Mouse (Mus musculus): ENCODE measurements around the gene Gkn2.
A peak's percentile ranks its signal among the peaks of the same experiment; 100 is the strongest.

Gene Gkn2

GRCm38 (mm10) chr6:87399886-87400566 lies 26.9 kb downstream of the Gkn2 start:
- DNase-seq, result peak; percentile 28 to 49

GRCm38 (mm10) chr6:87401456-87401855 lies 28.3 kb downstream of the Gkn2 start:
- DNase-seq, result no peak

DNA sequence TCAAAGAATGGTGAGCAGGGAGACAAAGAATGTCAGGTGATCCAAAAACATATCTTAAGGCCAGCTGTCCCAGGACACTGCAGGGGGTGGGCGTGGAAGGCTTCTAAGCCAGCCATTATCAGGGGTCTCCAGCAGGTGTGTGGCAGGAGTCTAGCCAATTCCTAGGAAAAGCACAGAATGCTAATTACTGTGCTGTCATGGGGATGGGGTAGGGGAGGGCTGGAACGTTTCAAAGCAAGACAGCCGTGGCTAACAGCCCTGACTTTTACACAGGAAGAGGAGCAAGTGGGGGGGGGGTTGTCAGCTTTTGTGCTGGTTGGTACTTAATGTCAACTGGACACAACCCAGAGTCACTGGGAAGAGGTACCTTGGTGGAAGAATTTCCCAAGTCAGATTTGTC lies 38.9 kb downstream of the Gkn2 start:
- DNase-seq, result no peak

DNA sequence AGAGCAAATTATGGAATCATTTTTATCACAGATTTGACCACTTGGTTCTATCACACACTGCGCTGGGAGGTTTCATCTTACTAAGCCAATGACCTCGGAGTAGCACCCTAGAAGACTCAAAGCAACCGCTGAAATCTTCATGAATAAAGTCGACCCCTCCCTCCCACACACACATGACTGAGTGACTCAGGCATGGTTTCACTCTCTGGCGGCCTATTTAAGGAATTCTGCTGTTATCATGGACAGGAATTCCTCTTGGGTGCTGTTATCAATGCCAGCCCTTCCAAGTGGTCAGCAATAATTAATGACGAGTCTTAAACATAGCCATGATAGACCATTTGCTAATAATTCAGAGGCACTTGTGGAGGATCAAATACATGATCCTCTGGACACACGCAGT lies 49.1 kb downstream of the Gkn2 start:
- DNase-seq, result no peak

DNA sequence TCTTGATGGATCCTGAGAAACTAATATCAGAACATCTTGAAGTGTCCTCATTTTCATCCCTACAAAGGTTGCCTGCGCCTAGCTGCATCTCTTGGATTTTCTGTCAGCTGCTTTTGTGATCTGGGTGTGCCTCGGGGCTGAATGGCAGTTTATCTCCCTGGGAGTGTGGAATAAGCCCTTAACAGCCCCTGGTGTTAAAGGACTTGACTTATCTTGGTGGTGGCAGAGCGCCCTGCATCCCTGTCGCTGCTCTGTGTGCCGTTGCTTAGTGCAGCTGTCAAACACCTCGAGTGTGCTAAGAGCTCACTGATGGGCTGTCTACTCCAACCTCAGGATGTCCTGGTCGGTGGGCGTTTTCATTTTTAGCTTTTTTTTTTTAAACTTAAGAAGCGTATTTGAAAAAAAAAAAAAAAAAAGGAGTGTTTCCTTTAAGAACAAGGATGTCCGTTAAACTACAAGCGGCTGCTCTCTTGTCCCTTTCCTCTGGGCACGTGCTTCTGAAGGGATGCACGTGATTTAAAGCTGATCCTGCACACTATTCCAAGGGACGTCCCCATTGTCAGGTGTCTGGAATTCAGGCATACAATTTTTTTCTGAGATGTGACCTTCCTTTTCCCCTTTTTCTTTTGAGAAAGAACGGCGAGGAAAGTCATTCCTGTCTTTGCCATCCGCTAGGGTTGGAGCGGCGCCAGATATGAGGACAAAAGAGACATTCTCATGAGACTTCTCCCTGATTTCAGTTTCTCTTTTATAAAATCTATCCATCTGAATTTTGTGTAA lies 51.1 kb downstream of the Gkn2 start:
- DNase-seq, result no peak

- DNase-seq, result no peak
These were observed 53.8 kb downstream of the Gkn2 start for GRCm38 (mm10) chr6:87426954-87427353.

GRCm38 (mm10) chr6:87427616-87428015 lies 54.5 kb downstream of the Gkn2 start:
- no peak for DNase-seq

- no peak for DNase-seq
These were observed 55.4 kb downstream of the Gkn2 start, which contains the start of gene Bmp10 for GRCm38 (mm10) chr6:87428487-87429044. Gene Bmp10 (plus strand): TSS chr6:87428994.

Measured in thymus, postnatal 36 days (tissue).